Mouse (Mus musculus): ENCODE data around the gene Prdx2. TPM values are rescaled to one million over a fixed set of nuclear protein-coding genes. Genes with fewer than 3 reads are reported as not detected.

Prdx2 gene
- polyA plus RNA-seq, 1 experiment from 2014 or later = 1,134 TPM

DNA sequence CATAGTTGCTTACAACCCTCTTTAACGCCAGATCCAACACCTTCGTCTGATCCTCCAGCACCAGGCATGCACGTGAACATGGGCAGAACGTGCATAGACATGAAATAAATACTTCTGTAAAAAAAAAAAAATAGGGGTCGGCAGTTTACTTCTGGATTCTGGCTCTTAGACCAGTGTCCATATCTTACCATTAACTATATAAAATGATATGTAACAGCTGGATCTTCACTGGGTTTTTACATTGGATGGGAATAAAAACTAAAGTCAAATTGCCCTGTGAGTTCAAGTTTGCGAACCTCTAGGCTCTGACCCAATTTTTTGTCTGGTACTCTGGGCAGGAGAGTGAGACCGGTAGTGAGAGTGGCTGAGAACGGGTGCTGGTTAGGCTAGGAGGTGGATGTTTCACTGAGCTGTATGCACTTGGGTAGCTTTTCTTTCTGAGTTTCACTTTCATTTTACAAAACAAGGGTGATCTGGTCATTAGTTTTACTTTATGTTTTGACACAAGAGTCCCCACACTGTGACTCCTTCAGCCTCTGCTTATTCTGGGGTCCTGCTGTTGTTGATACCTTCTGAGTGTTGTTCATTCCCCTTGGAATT is 5.3 kb downstream of the Prdx2 start:
- no peaks in the 10 kb centered on the region for H3K9me3 ChIP-seq (replicated peaks; ENCODE audit: control insufficient read depth, low read length, poor library complexity, severe bottlenecking)
- WGBS = 81% methylated on average over 8 of the region's 8 CpGs
- no peak overlapping the region for H3K27ac ChIP-seq (ENCODE audit: low read length)
- ATAC-seq = no peak
- 0 out of 2 replicates have a peak, but pooled peaks cover 3% of the 10 kb centered on the region for H3K27me3 ChIP-seq (ENCODE audit: control insufficient read depth, insufficient read depth, low read depth, low read length)
- H3K4me1 ChIP-seq (ENCODE audit: control insufficient read depth, insufficient read depth, low read length) = peaks cover 54% of the 10 kb centered on the region
- H3K9ac ChIP-seq (ENCODE audit: low read depth, low read length) = no peak overlapping the region
- peaks cover 16% of the 10 kb centered on the region for H3K36me3 ChIP-seq (ENCODE audit: control insufficient read depth, insufficient read depth, low read length)
- H3K4me3 ChIP-seq (ENCODE audit: low read depth, low read length) = no peak overlapping the region
- no peak overlapping the region for H3K4me2 ChIP-seq (ENCODE audit: low read length)

DNA sequence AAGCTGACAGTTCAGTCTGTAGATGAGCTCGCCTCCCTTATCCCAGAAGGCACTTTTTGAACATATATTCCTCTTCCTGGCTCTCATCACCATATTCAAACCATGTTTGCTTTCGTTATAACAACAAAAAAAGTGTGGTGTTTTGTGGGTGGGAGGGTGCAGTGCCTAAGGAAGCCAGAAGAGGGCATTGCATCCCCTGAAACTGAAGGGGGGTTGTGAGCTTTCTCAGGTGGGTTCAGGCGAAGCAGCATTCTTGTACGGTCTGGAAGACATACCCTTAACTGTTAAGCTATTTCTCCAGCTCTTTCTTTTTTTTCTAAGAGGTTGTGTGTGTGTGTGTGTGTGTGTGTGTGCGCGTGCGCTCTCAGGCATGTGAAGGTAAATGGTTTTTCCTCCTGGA is 6.0 kb downstream of the Prdx2 start:
- Histone ChIP-seq H3K27me3 (ENCODE audit: control insufficient read depth, insufficient read depth, low read depth, low read length) (0 out of 2 replicates have a peak, but pooled peaks cover 3% of the 10 kb centered on the region), H3K4me1 (ENCODE audit: control insufficient read depth, insufficient read depth, low read length) (peaks cover 59% of the 10 kb centered on the region), H3K4me3 (ENCODE audit: low read depth, low read length) (no peak overlapping the region), H3K27ac (ENCODE audit: low read length) (no peak overlapping the region), H3K9me3 (replicated peaks; ENCODE audit: control insufficient read depth, low read length, poor library complexity, severe bottlenecking) (no peaks in the 10 kb centered on the region), H3K36me3 (ENCODE audit: control insufficient read depth, insufficient read depth, low read length) (peaks cover 16% of the 10 kb centered on the region), H3K9ac (ENCODE audit: low read depth, low read length) (no peak overlapping the region), H3K4me2 (ENCODE audit: low read length) (peak overlapping the region; percentile 100; the same call in 1 of the 2 replicates)
- WGBS = 31% methylated on average over 7 of the region's 7 CpGs
- no peak for ATAC-seq

DNA sequence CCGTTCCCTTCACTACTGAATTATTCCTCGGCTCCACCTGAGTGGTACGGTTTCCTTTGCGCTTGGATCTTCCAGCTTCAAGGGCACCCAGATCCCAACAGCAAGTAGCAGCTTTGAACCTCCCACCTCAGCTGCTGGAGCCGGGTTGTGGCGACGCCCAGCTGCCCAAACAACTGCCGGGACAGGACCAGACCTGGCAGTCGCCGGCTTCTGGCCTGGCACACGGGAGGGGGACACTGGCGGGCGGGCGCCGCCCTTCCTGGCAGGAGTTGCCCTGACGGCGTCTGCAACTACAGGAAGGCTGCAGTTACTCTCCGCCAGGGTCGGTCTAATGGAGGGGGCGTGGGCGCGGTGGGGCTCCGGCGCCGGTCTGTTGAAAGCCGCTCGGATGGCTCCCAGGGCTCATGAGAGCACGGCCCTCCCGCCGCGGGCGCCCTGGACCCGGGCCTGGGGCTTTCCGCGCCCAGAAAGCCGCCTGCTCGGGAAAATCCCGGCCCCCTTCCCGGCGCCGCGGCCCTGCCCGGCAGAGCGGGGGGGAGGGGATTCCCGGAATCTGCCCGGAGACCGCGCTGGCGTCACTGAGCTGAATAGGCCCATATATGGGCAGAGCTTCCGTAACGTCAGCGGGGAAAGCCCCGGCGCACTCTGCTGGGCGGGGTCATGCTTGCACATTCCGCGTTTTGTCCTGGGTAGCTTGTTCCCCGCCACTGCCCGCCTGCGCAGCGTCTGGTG is 6.8 kb downstream of the Prdx2 start:
- under 1% methylated on average over 57 of the region's 61 CpGs for WGBS
- peak overlapping the region; percentile 59 for H3K4me3 ChIP-seq (ENCODE audit: low read depth, low read length)
- H3K4me2 ChIP-seq (ENCODE audit: low read length) = peak overlapping the region; percentile 100
- peak overlapping the region; percentile 64 for H3K9ac ChIP-seq (ENCODE audit: low read depth, low read length)
- H3K9me3 ChIP-seq (replicated peaks; ENCODE audit: control insufficient read depth, low read length, poor library complexity, severe bottlenecking) = no peaks in the 10 kb centered on the region
- peak; percentile 67 for ATAC-seq
- 0 out of 2 replicates have a peak, but pooled peaks cover 3% of the 10 kb centered on the region for H3K27me3 ChIP-seq (ENCODE audit: control insufficient read depth, insufficient read depth, low read depth, low read length)
- peaks cover 59% of the 10 kb centered on the region for H3K4me1 ChIP-seq (ENCODE audit: control insufficient read depth, insufficient read depth, low read length)
- H3K36me3 ChIP-seq (ENCODE audit: control insufficient read depth, insufficient read depth, low read length) = peaks cover 16% of the 10 kb centered on the region
- H3K27ac ChIP-seq (ENCODE audit: low read length) = no peak overlapping the region; the same call in 1 of the 2 replicates

DNA sequence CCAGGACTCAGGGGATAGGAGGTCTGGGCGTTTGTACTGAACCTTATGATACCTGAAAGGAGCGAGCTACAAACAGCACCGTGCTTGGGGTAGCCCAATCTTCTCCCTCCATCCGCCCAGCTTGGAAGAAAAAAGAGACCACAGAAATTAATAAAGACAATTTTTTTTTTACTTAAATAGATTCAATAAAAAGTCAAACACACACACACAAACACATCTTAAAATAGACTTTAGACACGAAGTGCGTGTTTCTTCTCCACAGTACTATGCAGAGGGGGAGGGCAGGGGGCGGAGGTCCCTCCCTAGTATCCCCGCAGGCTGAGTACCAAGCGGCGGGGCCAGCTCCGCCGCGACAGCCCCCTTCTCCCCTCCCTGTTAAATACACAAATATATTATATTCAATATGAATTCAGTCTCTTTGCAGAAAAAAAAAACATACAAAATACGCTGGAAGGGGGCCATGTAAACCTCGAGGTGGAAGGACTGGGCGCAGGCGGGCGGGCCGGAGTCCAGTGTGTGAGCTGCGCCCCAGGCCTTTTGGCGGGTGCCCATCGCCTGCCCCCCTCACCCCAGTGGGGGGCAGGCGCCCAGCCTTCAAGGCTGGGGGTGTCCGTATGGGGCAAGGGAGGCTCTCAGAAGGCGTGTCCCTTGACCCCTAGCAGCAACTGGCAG is 7.5 kb downstream of the Prdx2 start:
- Histone ChIP-seq H3K4me3 (ENCODE audit: low read depth, low read length) (peak overlapping the region; percentile 59), H3K36me3 (ENCODE audit: control insufficient read depth, insufficient read depth, low read length) (peaks cover 11% of the 10 kb centered on the region), H3K9me3 (replicated peaks; ENCODE audit: control insufficient read depth, low read length, poor library complexity, severe bottlenecking) (no peaks in the 10 kb centered on the region), H3K4me1 (ENCODE audit: control insufficient read depth, insufficient read depth, low read length) (peaks cover 58% of the 10 kb centered on the region), H3K4me2 (ENCODE audit: low read length) (peak overlapping the region; percentile 100), H3K27me3 (ENCODE audit: control insufficient read depth, insufficient read depth, low read depth, low read length) (0 out of 2 replicates have a peak, but pooled peaks cover 3% of the 10 kb centered on the region), H3K9ac (ENCODE audit: low read depth, low read length) (peak overlapping the region; percentile 64), H3K27ac (ENCODE audit: low read length) (no peak overlapping the region)
- WGBS = 2% methylated on average over 24 of the region's 25 CpGs
- ATAC-seq = no peak

DNA sequence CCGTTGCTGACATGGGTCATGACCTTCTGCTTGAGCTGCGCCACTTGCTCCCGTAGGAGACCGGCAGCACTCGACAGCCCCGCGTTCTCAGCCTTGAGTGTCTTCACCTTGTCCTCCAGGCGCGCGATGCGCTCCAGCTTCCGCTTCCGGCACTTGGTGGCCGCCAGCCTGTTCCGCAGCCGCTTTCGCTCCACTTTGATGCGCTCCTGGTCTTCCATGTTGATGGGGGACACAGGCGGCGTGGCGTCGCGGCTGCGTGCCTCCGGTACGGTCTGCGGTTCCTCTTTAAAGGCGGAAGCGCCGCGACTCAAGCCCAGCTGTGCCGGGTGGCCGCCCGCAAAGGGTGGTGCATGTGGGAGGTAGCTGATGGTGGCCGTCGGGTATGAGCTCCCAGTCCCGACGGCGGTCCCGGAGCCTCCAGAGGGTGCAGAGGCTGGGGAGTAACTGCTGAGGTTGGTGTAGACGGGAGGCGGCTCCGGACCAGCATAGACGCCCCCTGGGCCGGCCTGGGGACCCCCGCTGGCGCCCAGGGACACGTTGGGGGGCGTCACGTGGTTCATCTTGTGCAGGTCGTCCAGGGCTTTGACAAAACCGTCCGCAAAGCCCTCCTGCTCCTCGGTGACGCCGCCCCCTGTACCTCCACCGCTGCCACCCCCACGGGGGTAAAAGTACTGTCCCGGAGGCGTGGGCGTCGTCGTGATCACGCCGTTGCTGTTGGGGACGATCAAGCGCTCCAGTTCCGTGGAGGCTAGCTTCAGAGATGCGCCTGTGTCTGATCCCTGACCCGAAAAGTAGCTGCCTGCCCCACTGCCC is 8.3 kb downstream of the Prdx2 start:
- ATAC-seq = no peak
- peak overlapping the region; percentile 100 for H3K4me2 ChIP-seq (ENCODE audit: low read length)
- H3K27me3 ChIP-seq (ENCODE audit: control insufficient read depth, insufficient read depth, low read depth, low read length) = 0 out of 2 replicates have a peak, but pooled peaks cover 3% of the 10 kb centered on the region
- H3K9me3 ChIP-seq (replicated peaks; ENCODE audit: control insufficient read depth, low read length, poor library complexity, severe bottlenecking) = no peaks in the 10 kb centered on the region
- peak overlapping the region; percentile 69 for H3K9ac ChIP-seq (ENCODE audit: low read depth, low read length)
- peaks cover 58% of the 10 kb centered on the region for H3K4me1 ChIP-seq (ENCODE audit: control insufficient read depth, insufficient read depth, low read length)
- peaks cover 7% of the 10 kb centered on the region for H3K36me3 ChIP-seq (ENCODE audit: control insufficient read depth, insufficient read depth, low read length)
- under 1% methylated on average over 69 of the region's 70 CpGs for WGBS
- peak overlapping the region; percentile 59 for H3K4me3 ChIP-seq (ENCODE audit: low read depth, low read length)
- no peak overlapping the region for H3K27ac ChIP-seq (ENCODE audit: low read length)

DNA sequence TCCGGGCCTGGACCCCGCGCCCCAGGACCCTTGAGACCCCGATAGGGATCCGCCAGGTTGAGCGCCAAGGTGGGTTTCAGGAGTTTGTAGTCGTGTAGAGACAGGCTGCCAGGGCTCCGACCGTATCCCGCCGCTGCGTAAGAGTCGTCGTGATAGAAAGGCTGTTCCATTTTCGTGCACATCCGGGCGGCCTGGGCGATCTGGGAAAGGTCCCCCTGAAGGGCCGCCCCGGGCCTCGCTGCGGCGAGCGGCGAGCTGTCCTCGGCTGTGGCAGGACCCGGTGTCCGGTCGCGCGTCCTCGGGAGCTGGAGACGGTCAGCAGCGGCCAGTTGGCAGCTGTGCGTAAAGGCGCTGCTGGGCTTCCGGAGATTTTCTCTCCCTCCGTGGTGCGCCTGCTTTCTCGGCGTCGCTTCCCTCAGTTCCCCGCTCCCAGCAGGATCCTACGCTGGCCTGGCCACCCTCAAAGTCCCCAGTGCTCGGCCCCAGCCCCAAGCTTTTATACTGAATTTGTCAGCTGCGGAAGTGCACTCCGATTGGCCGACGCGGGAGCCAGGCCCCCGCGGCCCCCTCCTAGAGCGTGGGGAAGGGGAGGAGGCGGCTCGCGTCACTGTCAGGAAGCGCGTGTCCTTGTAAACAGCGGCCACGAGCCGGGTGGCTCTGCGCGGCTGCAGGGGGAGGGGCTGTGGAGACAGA is 9.0 kb downstream of the Prdx2 start, which contains the start of gene Junb:
TSS of gene Junb (minus strand) at position 471 of the 693 bp plus-strand sequence.
- H3K36me3 ChIP-seq (ENCODE audit: control insufficient read depth, insufficient read depth, low read length) = peaks cover 7% of the 10 kb centered on the region
- 0 out of 2 replicates have a peak, but pooled peaks cover 3% of the 10 kb centered on the region for H3K27me3 ChIP-seq (ENCODE audit: control insufficient read depth, insufficient read depth, low read depth, low read length)
- under 1% methylated on average over 62 of the region's 63 CpGs for WGBS
- 0 out of 2 replicates have a peak within 1 kb of the TSS, but pooled peaks have one; percentile 28 for H3K27ac ChIP-seq (ENCODE audit: low read length)
- peak within 1 kb of the TSS; percentile 59 for H3K4me3 ChIP-seq (ENCODE audit: low read depth, low read length)
- peak; percentile 53 for ATAC-seq
- H3K4me1 ChIP-seq (ENCODE audit: control insufficient read depth, insufficient read depth, low read length) = peaks cover 58% of the 10 kb centered on the region
- H3K9me3 ChIP-seq (replicated peaks; ENCODE audit: control insufficient read depth, low read length, poor library complexity, severe bottlenecking) = no peaks in the 10 kb centered on the region
- H3K4me2 ChIP-seq (ENCODE audit: low read length) = peak within 1 kb of the TSS; percentile 100
- H3K9ac ChIP-seq (ENCODE audit: low read depth, low read length) = peak within 1 kb of the TSS; percentile 69

DNA sequence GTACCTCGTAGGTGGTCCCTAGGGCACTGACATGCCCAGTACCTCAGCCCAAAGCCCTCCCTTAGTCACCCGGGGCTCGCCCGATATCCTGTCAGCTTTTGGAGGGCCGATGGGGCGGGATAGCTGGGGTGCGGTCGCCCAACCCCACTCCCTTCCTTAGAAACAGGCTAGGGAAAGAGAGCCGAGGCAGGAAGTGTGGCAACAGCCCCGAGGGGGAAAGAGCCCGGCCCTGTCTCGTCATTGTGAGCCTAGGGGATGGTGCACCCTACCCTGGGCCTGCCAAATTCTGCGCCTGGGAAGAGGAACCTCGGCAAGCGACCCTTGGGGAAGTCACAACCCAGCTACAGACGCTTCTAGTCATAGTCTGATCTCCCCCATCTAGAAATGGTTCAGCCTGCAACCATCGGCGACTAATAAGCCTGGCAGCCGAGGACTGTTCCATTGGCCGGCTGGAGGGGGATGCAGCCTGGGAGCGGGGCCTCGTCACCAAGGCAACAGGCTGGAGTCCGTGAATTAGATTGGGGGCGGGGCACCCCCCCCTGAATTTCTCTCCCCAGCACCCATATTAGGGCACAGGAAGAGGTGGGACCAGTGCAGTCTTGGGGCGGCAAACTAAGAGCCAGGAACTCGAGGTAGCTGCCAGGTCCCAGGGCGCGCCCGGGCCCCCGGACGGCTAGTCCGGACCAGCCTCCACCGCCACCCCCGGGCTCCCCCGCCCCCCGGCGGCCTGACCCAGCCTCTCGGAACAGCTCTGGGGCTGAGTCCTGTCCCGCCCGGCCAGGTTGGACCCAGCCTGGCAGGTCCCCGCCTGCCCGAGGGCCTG is 10.4 kb downstream of the Prdx2 start:
- no peaks in the 10 kb centered on the region for H3K9me3 ChIP-seq (replicated peaks; ENCODE audit: control insufficient read depth, low read length, poor library complexity, severe bottlenecking)
- peak overlapping the region; percentile 36 for H3K4me3 ChIP-seq (ENCODE audit: low read depth, low read length)
- 0 out of 2 replicates have a peak, but pooled peaks cover 3% of the 10 kb centered on the region for H3K27me3 ChIP-seq (ENCODE audit: control insufficient read depth, insufficient read depth, low read depth, low read length)
- H3K27ac ChIP-seq (ENCODE audit: low read length) = 0 out of 2 replicates have a peak overlapping the region, but pooled peaks have one; percentile 9
- ATAC-seq = peak; percentile 31
- H3K4me1 ChIP-seq (ENCODE audit: control insufficient read depth, insufficient read depth, low read length) = peaks cover 61% of the 10 kb centered on the region
- H3K9ac ChIP-seq (ENCODE audit: low read depth, low read length) = peak overlapping the region; percentile 62
- 1% methylated on average over 39 of the region's 42 CpGs for WGBS
- peak overlapping the region; percentile 100 for H3K4me2 ChIP-seq (ENCODE audit: low read length)
- 0 out of 2 replicates have a peak, but pooled peaks cover under 1% of the 10 kb centered on the region for H3K36me3 ChIP-seq (ENCODE audit: control insufficient read depth, insufficient read depth, low read length)
